Mouse (Mus musculus): ENCODE data around the gene Magohb. TPM values are rescaled to one million over a fixed set of nuclear protein-coding genes. Genes with fewer than 3 reads are reported as not detected.
A peak's percentile ranks its signal among the peaks of the same experiment; 100 is the strongest.
"Not testable (repeated sequence)": the region's sequence is repeated elsewhere in the genome, so short reads cannot be mapped to it uniquely, and the experiment has no call there.

The Magohb gene
- 53.5 and 63.6 TPM in 2 replicates for total RNA-seq (2017)

DNA sequence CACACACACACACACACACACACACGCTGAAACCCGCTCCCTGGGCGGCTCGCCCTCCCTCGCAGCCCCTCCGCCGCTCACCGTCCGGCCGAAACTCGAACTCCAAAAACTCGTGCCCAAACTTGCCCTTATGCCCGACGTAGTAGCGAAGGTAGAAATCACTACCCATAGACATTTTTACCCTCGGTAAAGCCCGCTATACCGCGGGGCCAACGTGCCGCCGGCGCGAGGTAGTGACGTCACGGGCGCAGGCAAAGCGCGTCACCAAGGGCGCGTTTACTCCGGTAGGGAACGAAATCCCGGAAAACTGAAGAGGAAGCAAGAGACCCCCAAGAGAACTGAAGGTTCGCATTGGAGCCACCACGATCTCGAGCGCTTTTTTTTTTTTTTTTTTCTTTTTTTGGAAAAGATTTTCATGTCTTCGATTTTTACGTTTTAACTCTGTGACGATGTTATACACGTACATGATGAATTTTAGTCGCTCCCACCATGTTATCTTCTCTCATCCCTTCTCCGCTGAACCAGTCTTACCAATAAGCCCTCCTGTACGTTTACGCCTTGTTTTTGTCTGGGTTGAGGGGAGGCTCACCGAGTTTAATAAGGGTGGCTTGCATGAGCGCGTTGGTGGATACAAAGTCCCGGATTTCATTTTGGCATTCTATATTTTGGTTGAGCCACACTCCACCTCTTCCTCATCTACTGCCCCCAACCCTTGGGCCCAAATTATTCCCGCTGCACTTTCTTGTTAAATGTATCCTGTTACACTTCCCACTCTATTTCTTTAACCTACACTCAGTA is at the start of gene Magohb:
Magohb (minus strand) TSS at position 254 of the 798 bp plus-strand sequence.
- peak; percentile 87 for ATAC-seq (replicated peaks; ENCODE audit: low read depth, poor library complexity, severe bottlenecking)

GRCm38 (mm10) chr6:131340082-131340481 is 47.0 kb upstream of the Magohb start:
- no peak for ATAC-seq (replicated peaks; ENCODE audit: low read depth, poor library complexity, severe bottlenecking)

- ATAC-seq (replicated peaks; ENCODE audit: low read depth, poor library complexity, severe bottlenecking): no peak
Measured at GRCm38 (mm10) chr6:131339309-131339708, 46.3 kb upstream of the Magohb start.

DNA sequence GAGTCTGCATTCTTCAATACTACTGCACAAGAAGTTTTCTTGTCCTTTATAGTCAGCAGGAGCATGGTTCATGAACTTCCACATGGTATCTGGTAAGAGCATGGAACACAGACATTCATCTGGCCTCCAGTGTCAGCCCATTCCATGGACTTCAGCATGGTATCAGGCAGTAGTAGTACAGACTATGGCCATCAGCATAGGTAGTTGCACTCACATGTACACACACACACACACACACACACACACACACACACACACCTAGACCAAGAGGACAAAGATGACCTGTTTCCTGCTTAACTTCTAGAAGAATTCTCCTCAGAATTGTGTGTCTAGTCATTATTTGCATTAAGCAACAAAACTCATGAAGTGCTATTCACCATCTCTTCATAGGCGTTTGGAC is 45.7 kb upstream of the Magohb start:
- ATAC-seq (replicated peaks; ENCODE audit: low read depth, poor library complexity, severe bottlenecking): no peak

DNA sequence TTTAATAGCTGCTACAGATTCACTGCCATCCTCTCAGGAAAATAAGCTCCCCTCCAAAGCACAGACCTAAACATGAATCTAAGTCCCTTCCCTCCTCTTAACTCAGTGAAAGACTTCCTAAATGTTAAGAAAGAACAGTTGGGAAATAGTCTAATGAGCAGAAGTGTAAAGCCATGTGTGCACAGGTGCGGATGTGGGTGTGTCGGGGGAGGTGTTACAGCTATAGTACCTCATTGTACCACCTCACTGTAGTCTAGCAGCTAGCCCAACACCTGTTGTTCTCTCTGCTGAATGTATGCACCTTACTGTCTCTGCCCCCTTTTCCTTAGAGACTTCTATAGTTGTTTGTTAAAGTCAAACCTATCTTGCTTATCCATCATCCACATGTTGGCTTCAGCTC is 34.0 kb upstream of the Magohb start:
- no peak for ATAC-seq (replicated peaks; ENCODE audit: low read depth, poor library complexity, severe bottlenecking)

DNA sequence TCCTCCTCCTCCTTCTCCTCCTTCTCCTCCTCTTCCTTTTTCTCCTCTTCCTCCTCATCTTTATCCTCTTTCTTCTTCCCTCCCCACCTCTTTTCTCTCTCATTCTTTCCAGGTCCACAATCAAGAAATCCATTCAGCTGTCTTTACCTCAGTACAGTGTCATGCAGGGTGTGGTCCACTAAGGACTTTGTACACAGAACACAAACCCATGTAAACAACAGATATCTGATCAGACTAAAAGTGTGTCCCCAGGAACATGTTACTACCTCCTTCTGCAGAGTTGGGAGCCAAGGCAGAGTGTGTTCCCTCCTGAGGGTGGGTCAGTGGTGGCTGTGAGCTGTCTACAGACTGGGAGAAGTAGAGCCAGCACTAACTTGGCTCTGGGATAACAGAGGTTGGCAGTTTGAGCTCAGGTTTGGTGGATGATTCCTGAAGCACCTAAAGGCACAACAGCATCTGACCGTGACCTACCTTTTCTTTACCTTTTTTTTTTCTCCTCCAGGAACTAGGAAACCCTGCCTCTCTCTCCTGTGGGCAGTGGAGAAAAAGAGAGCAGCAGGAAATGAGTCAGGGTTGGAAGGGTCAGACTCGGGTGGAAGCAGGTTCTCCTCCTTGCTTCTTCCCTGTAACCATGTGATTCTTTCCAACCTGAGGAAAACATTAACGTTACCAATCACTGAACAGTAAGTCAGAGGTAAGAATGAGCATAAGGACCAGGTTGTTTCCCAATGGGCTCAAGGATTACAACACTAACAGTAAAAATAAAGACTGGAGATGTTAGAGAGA is 29.0 kb upstream of the Magohb start:
- no peak for ATAC-seq (replicated peaks; ENCODE audit: low read depth, poor library complexity, severe bottlenecking)

- no peak for ATAC-seq (replicated peaks; ENCODE audit: low read depth, poor library complexity, severe bottlenecking)
Measured at GRCm38 (mm10) chr6:131316155-131317101, 23.4 kb upstream of the Magohb start.

DNA sequence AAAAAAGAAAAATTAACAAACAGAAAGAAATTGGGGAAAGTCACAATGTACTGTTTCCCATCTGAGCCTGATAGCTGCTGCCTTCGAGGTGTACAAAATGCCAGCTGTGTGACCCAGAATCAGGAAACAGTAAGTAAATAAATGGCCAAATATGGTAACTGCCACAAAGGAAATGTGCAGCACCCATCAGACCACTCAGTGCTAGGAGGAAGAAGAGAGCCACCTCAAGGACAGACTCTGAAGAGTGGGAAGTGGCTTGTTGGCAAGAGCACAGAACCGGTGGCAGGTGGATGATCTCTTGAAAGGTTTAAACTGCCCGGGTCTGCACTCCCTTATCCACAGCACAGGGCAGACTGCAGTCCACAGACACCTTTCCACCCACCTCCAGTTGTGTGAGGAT is 15.0 kb upstream of the Magohb start:
- ATAC-seq (replicated peaks; ENCODE audit: low read depth, poor library complexity, severe bottlenecking): peak; percentile 93

DNA sequence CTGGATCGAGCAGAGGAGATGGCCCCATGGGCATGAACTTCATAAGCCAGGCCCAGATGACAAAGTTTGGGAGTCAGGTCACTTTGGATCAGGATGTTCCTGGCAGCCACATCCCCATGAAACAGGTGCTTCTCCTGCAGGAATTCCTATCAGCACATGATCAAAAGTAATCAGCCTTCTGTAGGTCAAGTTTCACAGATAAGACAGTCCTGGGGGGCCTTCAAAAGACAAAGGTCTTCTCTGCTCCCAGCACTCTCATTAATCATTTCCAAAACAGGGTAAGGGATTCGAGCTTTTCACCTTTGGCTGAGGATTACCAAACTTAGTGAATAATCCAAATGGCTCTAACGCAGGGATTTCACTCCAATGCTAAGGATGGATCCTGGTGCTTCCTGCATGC is 11.7 kb upstream of the Magohb start:
- ATAC-seq (replicated peaks; ENCODE audit: low read depth, poor library complexity, severe bottlenecking): no peak

- peak; percentile 82 for ATAC-seq (replicated peaks; ENCODE audit: low read depth, poor library complexity, severe bottlenecking)
Measured at GRCm38 (mm10) chr6:131298531-131298930, 5.5 kb upstream of the Magohb start.

- no peak for ATAC-seq (replicated peaks; ENCODE audit: low read depth, poor library complexity, severe bottlenecking)
Measured at GRCm38 (mm10) chr6:131294435-131295112, 1.5 kb upstream of the Magohb start.

GRCm38 (mm10) chr6:131293916-131294315 is 872 bp upstream of the Magohb start:
- 0 out of 2 replicates have a peak, but pooled peaks have one; percentile 3 for ATAC-seq (replicated peaks; ENCODE audit: low read depth, poor library complexity, severe bottlenecking)

GRCm38 (mm10) chr6:131292276-131292990 is 611 bp downstream of the Magohb start:
- ATAC-seq (replicated peaks; ENCODE audit: low read depth, poor library complexity, severe bottlenecking): no peak; the same call in 1 of the 2 replicates

DNA sequence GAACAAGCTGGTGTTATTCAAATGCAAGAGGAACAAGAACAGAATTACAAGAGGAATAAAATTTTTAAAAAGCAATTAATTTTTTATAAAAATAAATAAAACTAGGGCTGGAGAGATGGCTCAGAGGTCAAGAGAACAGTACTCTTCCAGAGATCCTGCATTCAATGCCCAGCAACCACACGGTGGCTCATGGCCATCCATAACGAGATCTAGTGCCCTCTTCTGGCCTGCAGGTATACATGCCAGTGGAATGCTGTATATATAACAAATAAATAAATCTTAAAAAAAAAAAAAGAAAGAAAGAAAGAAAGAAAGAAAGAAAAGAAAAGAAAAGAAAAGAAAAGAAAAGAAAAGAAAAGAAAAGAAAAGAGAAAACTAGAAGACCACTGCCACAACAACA is 2.6 kb downstream of the Magohb start:
- peak; percentile 62 for ATAC-seq (replicated peaks; ENCODE audit: low read depth, poor library complexity, severe bottlenecking)

GRCm38 (mm10) chr6:131278160-131278559 is 14.9 kb downstream of the Magohb start:
- ATAC-seq (replicated peaks; ENCODE audit: low read depth, poor library complexity, severe bottlenecking): not testable (repeated sequence)

DNA sequence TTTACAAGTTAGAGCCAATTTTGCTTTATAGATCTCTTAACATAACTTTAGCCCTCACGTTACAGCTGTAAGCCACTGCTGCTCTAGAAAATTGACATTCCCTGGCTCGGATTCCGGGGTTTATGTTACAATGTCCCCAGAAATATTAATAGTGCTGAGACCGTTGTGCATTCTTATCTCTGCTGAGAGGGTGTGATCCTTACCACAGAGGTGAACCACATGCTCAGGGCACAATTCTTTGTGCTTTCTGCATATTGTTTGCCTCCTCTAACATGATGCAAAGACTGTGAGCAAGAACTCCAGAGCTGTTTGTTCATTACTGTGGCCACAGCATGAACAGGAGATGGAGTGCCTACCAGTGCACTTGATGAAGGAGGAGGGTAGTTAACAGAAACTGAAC is 16.4 kb downstream of the Magohb start:
- ATAC-seq (replicated peaks; ENCODE audit: low read depth, poor library complexity, severe bottlenecking): peak; percentile 80

DNA sequence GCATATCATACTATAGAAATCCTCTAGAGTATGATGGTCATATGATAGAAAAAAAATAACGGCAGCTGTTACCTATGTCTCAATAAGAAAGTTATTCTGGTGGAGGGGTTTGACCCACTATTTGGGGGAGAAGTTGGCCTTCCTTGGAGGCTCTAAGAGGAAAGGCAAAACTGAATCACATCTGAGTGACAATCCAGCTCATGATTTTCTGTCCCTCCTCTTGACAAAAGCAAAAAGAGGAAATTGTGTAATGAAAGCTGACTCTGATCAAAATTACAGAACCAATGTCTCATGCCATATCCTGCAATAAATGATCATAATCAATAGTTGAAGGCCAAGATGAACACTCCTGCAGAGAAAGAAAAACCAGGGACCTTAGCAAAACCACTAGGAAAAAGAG is 20.7 kb downstream of the Magohb start:
- no peak for ATAC-seq (replicated peaks; ENCODE audit: low read depth, poor library complexity, severe bottlenecking)

DNA sequence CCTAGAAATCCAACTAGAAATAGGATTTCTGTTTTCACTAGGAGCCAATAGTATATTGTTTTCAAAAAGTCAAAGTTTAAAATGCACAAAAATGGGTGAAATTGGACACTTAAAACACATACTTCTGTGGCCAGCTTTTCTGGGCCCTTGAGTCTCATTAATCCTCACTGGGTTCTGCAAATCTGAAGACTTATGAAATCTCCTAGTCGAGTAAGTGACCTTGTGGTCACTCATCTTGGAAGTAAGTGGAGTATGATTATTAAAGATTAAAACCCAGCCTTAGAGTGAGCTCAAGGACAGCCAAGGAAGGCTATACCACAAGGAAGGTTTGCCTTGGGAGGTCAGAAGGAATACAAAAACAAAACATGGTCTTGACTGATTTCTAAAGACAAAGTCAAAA is 22.7 kb downstream of the Magohb start:
- ATAC-seq (replicated peaks; ENCODE audit: low read depth, poor library complexity, severe bottlenecking): no peak

DNA sequence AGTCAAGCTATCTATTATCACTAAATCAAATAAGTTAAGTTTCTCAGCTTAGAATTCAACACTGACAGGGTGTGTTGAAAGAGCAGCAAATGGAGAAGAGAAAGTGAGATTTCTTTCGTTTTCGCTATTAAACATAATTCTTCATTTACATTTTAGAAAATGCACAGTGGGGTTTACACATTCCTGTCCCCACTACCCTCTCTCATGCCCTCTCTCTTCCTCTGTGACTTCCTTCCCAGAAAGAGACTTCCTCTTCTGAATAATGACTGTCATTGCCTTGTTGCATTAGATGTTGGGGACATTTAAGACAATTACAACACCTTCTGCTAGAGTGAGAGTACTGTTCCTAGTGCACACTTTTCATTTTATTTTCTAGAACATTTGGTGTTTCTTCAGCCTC is 23.4 kb downstream of the Magohb start:
- peak; percentile 98 for ATAC-seq (replicated peaks; ENCODE audit: low read depth, poor library complexity, severe bottlenecking)

All from common myeloid progenitor, adult 5-6 weeks (primary cell).